In the genomic region with DNA sequence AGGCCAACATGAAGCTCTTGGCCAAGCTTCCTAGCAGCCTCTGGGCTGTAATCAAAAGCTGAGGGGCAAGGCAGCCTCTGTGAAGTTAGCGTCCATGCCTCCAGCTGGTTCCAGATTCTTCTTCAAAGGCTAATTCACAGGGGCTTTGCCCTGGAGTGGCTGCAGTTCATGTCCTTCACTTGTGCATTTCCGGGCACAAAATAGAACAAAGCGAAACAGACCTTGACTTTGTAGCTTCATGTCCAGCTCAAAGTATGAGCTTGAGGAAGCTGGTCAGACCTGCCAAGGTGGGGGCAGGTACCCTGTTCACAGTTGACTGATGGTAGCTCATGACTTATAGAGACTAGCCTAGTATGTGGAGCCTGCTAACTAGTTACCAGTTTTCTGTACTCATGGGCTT, we compare ENCODE assay signal across 19 mouse cellular contexts.
DNase-seq lines count a peak whose midpoint lies in the region.
"Had no signal": no experiment of that assay in that cellular context is flagged by ENCODE, and none has a peak within 500 bp of the region (broad histone marks: within the 10 kb centered on the region; RNA-seq: fewer than 3 reads in every experiment).

No protein-coding gene starts in this region.

- peak; percentile 23 for DNase-seq in adrenal gland, adult 2 months
- DNase-seq in adrenal gland, postnatal 25 days = no peak
- DNase-seq in adrenal gland, postnatal 36 days = peak; percentile 13 to 18
- DNase-seq in adrenal gland, postnatal 10 days = no peak
- DNase-seq in heart, adult 11 months = peak; percentile 51
- DNase-seq in heart, embryonic 10.5 days (ENCODE audit: low spot score) = no peak
- DNase-seq in embryo, embryonic 10.5 days (ENCODE audit: low spot score) = no peak
- DNase-seq: cerebellum, adult 11-12 months; cerebellum, adult 2 months; cerebellum, adult 9-10 months; cerebellum, postnatal 10 days; cerebellum, postnatal 25 days; embryo, embryonic 11 days; gastrocnemius, adult 2 months had no signal

- no peaks in the 10 kb centered on the region for H3K4me1 ChIP-seq in heart, embryonic 10.5 days
- H3K4me1 ChIP-seq: embryonic facial prominence, embryonic 13.5 days; embryonic facial prominence, embryonic 15.5 days; forebrain, embryonic 10.5 days; forebrain, embryonic 12.5 days had no signal

- H3K4me3 ChIP-seq in heart, embryonic 10.5 days = no peak overlapping the region
- H3K4me3 ChIP-seq: embryonic facial prominence, embryonic 13.5 days; embryonic facial prominence, embryonic 15.5 days; erythroblast, embryonic 14.5 days; forebrain, embryonic 10.5 days; forebrain, embryonic 12.5 days; gastrocnemius, adult 2 months had no signal

- H3K36me3 ChIP-seq in heart, embryonic 10.5 days = no peaks in the 10 kb centered on the region
- H3K36me3 ChIP-seq: embryonic facial prominence, embryonic 13.5 days; embryonic facial prominence, embryonic 15.5 days; forebrain, embryonic 10.5 days; forebrain, embryonic 12.5 days had no signal

- H3K27me3 ChIP-seq in heart, embryonic 10.5 days (ENCODE audit: insufficient read depth, poor library complexity, severe bottlenecking) = no peaks in the 10 kb centered on the region
- H3K27me3 ChIP-seq: embryonic facial prominence, embryonic 13.5 days; embryonic facial prominence, embryonic 15.5 days; forebrain, embryonic 12.5 days had no signal

- no peaks in the 10 kb centered on the region for H3K9me3 ChIP-seq in heart, embryonic 10.5 days
- H3K9me3 ChIP-seq: embryonic facial prominence, embryonic 13.5 days; embryonic facial prominence, embryonic 15.5 days; forebrain, embryonic 10.5 days; forebrain, embryonic 12.5 days had no signal

- 86% methylated on average over 3 of the region's 3 CpGs for WGBS in heart, embryonic 10.5 days

- H3K27ac ChIP-seq in heart, embryonic 10.5 days = no peak overlapping the region
- H3K27ac ChIP-seq: embryonic facial prominence, embryonic 13.5 days; embryonic facial prominence, embryonic 15.5 days; forebrain, embryonic 10.5 days; forebrain, embryonic 12.5 days; gastrocnemius, adult 2 months had no signal

Comparison
In these comparisons a context has a peak if more than half of its experiments do, and no peak if none do; other contexts are left out.
1. DNase-seq: peak in adrenal gland, adult 2 months (single experiment), adrenal gland, postnatal 36 days (2 of 2) and heart, adult 11 months (single experiment); none in adrenal gland, postnatal 25 days (single experiment), adrenal gland, postnatal 10 days (single experiment), heart, embryonic 10.5 days (single experiment) and embryo, embryonic 10.5 days (single experiment).